Mouse (Mus musculus) myocyte (in vitro differentiated cells): ENCODE data around the gene Obp2a.

ENCODE experiments used
- REST ChIP-seq: IDR thresholded peaks from one replicate; pipeline ENCODE4 v1.6.1; 2011; ENCODE audit warnings: mild to moderate bottlenecking, control low read depth, moderate library complexity; ENCODE audit not compliant: insufficient read depth, insufficient read length
- TCF12 ChIP-seq: IDR thresholded peaks from one replicate; pipeline ENCODE4 v1.6.1; 2011; ENCODE audit warnings: mild to moderate bottlenecking, control low read depth; ENCODE audit not compliant: poor library complexity, insufficient read depth, severe bottlenecking

- TF ChIP-seq TCF12, result no peak
- no peak for TF ChIP-seq REST
These were observed 5.2 kb upstream of the Obp2a start for GRCm38 (mm10) chr2:25694605-25695004.
